Mouse (Mus musculus): ENCODE measurements around the gene Scarb2.

GRCm38 (mm10) chr5:92506301-92506729 is 318 bp downstream of the Scarb2 start:
- TF ChIP-seq CTCF (IDR thresholded peaks at IDR 0.05; ENCODE audit: control insufficient read depth, insufficient read depth, insufficient read length) (no peak), MYOG (IDR thresholded peaks at IDR 0.05; ENCODE audit: control insufficient read depth, extremely low read depth, insufficient read length) (no peak), MAX (IDR thresholded peaks at IDR 0.05) (no peak), FOSL1 (IDR thresholded peaks at IDR 0.05; ENCODE audit: insufficient read depth, low read length, poor library complexity, severe bottlenecking) (no peak), USF1 (IDR thresholded peaks at IDR 0.05; ENCODE audit: low read depth) (no peak)

Measured in C2C12 (cell line).